Mouse (Mus musculus) lung, postnatal 0 days (tissue): ENCODE data around the gene Lypd5.

Source experiments
- CTCF ChIP-seq: IDR thresholded peaks from 2 replicates; pipeline ENCODE4 v1.5.1; 2016; ENCODE audit warnings: antibody characterized with exemption, mild to moderate bottlenecking
- EP300 ChIP-seq: IDR thresholded peaks from 2 replicates; pipeline ENCODE4 v1.6.1; 2016; ENCODE audit warnings: antibody characterized with exemption, mild to moderate bottlenecking, control low read depth

DNA sequence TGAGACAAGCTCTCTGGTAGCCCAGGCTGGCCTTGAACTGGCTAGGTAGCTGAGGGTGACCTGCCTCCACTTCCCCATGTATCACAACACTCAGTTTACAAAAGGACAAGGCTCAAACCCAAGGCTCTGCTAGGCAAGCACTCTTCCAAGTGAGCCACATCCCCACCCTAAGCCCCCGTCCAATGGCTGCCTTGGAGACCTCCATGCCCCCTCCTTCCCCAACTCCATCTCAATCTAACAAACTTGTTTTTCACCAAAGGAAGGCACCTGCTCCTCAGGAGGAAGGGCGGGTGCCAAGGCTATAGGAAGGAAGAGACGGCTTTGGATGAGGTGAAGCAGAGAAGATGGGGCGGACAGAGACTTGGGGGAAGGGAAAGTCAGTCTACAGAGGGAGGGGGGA, 23.8 kb downstream of the Lypd5 start:
- TF ChIP-seq EP300: no peak
- no peak for TF ChIP-seq CTCF
